Mouse (Mus musculus) T-helper 17 cell (primary cell): ENCODE results near the gene Ccdc84.
"Not testable (repeated sequence)": the region's sequence is repeated elsewhere in the genome, so short reads cannot be mapped to it uniquely, and the experiment has no call there.

Source experiments
- in situ Hi-C, 2 experiments: fragments of 300-600 bp; cut with MboI, MseI; formaldehyde crosslinking; loops; 1 replicate in 1 of 2; 2 replicates in 1 of 2; pipeline ENCODE4 v1.15.1; 2025; ENCODE audit warnings: high pct_unique_total_duplicates in 2 of 2

Gene Ccdc84

DNA sequence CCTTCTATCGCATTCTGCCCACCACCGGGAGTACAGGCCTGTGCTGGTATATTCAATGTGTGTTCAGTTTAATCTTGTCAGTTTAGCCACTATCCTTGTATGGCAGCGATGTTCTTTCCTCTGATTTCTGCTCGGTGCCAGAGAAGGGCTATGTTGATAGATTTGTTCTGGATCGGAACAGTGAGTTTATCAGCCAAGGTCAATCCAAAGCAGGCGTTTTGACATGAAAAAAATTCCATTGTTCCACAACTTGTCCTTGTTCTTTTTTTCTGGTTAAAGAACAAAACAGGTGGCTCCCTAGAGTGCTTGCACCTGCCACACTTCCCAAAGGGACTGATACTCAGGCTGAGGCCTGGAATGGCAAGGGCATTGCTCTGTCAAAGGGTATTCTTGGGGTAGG is 42.2 kb downstream of the Ccdc84 start:
- in situ Hi-C loops: no loop called here

DNA sequence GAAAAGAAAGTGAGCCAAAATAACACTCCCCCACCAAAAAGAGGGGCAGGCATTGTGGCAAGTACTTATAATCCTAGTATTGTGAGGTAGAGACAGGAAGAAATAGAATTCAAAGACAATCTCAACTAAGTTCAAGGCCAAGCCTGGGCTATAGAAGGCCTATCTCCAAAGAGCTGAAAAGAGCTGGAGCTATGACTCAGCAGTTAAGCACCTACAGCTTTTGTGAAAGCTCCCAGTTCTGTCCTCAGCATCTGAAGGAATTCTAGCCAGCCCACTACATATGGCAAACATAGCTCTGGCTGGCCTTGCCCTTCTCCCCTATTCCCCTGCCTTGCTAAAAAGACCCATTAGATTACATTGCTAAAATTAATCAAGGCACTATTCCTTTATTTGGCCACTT is 45.0 kb downstream of the Ccdc84 start:
- in situ Hi-C loops: no loop called here

DNA sequence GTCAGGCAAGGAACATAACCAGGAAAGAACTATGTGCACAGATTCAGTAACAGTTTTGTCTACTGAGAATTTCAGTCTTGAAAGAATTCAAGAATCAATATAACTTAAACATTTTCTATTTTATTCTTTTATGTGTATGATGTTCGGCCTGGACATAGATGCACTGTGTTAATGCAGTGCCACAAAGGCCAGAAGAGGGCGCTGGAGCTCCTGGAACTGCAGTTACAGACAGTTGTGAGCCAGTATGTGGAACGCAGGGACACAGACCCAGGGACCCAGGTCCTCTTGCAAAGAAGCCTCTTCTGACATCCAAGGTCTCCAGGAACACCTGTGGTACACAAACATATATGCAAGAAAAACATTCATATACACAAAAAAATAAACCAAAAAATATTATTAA is 53.9 kb downstream of the Ccdc84 start:
- in situ Hi-C loops: no loop called here

DNA sequence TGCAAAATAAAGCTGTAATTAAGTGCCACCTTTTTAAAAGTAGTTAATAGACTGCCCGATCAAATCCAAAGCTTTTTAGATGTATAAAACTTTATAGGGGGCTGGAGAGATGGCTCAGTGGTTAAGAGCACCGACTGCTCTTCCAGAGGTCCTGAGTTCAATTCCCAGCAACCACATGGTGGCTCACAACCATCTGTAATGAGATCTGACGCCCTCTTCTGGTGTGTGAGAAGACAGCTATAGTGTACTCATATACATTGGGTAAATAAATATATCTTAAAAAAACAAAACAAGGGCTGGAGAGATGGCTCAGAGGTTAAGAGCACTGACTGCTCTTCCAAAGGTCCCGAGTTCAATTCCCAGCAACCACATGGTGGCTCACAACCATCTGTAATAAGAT is 56.4 kb downstream of the Ccdc84 start:
- in situ Hi-C loops: not testable (repeated sequence)

DNA sequence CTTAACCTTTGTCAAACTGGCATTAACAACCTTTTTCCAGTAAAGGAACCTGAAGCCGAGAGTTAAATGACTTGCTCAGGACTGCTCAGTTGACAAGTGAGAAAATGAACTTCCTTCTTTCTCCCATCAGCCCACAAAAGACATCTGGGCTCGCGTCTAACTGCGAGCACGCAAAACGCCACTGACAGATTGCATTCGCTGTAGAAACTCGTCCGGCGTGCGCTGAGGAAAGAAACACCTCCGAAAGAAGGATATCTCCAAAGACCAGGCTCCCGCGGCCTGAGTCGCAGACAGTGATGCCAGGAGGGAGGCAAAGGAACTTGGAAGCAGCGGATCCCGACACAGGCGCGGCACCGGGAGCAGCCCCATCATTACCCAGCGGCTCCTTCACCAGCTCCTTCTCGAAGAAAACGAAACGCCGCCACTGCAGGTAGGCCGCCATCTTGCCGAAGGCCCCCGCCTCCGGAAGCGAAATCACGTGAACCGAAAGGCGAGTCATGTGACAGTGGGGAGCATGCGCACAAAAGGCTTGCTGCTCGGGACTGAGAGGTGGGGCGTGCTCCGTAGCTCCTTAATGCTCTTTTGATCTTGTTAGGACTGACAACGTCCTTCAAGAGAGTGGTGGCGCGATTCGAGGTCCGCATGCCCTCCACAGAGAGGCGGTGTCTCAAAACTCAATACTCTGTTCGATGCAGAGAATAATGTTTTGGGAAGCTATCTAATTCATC is 57.0 kb downstream of the Ccdc84 start, which contains the start of gene Vps11:
Vps11 (minus strand) TSS at position 481 of the 728 bp plus-strand sequence.
- in situ Hi-C loops: no loop called here
